Comparison of ENCODE assay signal across 8 mouse cellular contexts in the genomic region with DNA sequence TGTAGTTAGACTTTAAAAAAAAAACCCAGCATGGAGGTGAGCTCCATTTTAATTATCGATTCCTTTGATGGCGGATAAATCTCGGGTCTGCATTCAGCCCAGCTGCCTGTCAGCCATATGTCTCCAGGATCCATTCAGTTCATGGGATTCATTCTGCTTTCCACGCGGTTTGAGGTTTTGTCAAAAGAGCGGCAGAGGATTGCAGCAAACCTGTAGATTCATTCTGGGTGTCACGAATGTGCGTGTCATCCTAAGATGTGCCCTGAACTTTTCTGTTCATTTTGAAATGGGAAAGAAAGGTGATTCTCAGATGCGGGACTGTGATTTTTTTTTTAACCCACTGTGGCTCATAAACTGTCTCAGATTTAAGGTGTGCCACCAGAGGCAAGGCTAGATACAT.
DNase-seq lines count a peak whose midpoint lies in the region; ATAC-seq lines count a peak whose summit lies in the region.

No protein-coding gene starts in this region.

- 44% methylated on average over 9 of the region's 9 CpGs for WGBS in heart, embryonic 12.5 days
- WGBS in heart, embryonic 16.5 days, result 35% methylated on average over 9 of the region's 9 CpGs
- 60% methylated on average over 9 of the region's 9 CpGs for WGBS in midbrain, embryonic 10.5 days

- H3K4me3 ChIP-seq in heart, embryonic 12.5 days, result peak overlapping the region; percentile 67
- H3K4me3 ChIP-seq in heart, embryonic 16.5 days (ENCODE audit: low read length), result peak overlapping the region; percentile 71
- peak overlapping the region; percentile 55 for H3K4me3 ChIP-seq in midbrain, embryonic 10.5 days

- H3K4me2 ChIP-seq in heart, embryonic 12.5 days, result peak overlapping the region; percentile 73
- peak overlapping the region; percentile 72 for H3K4me2 ChIP-seq in heart, embryonic 16.5 days (ENCODE audit: low read depth, low read length)

- peaks cover 4% of the 10 kb centered on the region; the same call in 1 of the 2 replicates for H3K9me3 ChIP-seq in heart, embryonic 12.5 days (replicated peaks)
- H3K9me3 ChIP-seq in heart, embryonic 16.5 days (replicated peaks; ENCODE audit: control insufficient read depth, low read length), result no peaks in the 10 kb centered on the region
- no peaks in the 10 kb centered on the region for H3K9me3 ChIP-seq in midbrain, embryonic 10.5 days (replicated peaks)

- H3K4me1 ChIP-seq in heart, embryonic 12.5 days (replicated peaks), result 0 out of 2 replicates have a peak, but pooled peaks cover 5% of the 10 kb centered on the region
- H3K4me1 ChIP-seq in heart, embryonic 16.5 days (ENCODE audit: control insufficient read depth, insufficient read depth, low read length), result peaks cover 10% of the 10 kb centered on the region; the same call in 1 of the 2 replicates
- peaks cover 47% of the 10 kb centered on the region for H3K4me1 ChIP-seq in midbrain, embryonic 10.5 days

- H3K9ac ChIP-seq in heart, embryonic 12.5 days, result peak overlapping the region; percentile 60
- peak overlapping the region; percentile 73 for H3K9ac ChIP-seq in heart, embryonic 16.5 days (ENCODE audit: low read length)

- no peaks in the 10 kb centered on the region for H3K27me3 ChIP-seq in heart, embryonic 12.5 days (replicated peaks)
- no peaks in the 10 kb centered on the region for H3K27me3 ChIP-seq in heart, embryonic 16.5 days (ENCODE audit: control insufficient read depth, insufficient read depth, low read length)
- no peaks in the 10 kb centered on the region for H3K27me3 ChIP-seq in midbrain, embryonic 10.5 days (ENCODE audit: low read depth, poor library complexity, severe bottlenecking)

- no peak for DNase-seq in heart, adult 8-10 months (ENCODE audit: low spot score)
- DNase-seq in brain, adult 2 months (ENCODE audit: low read depth, low spot score), result peak; percentile 58
- peak; percentile 17 for DNase-seq in midbrain, embryonic 10.5 days (ENCODE audit: low spot score)
- no peak for DNase-seq in adrenal gland, postnatal 4 days (ENCODE audit: low spot score in 2 of 2)
- DNase-seq in T-cell, adult 2 months (ENCODE audit: low spot score), result no peak
- DNase-seq in gastrocnemius, postnatal 25 days, result no peak

- H3K27ac ChIP-seq in heart, embryonic 12.5 days (ENCODE audit: poor library complexity, severe bottlenecking), result peak overlapping the region; percentile 80
- H3K27ac ChIP-seq in heart, embryonic 16.5 days (ENCODE audit: low read length), result peak overlapping the region; percentile 95
- H3K27ac ChIP-seq in midbrain, embryonic 10.5 days (replicated peaks), result peak overlapping the region; percentile 59; the same call in 1 of the 2 replicates

- no peak for ATAC-seq in heart, embryonic 12.5 days (ENCODE audit: insufficient number of reproducible peaks, low FRiP score)
- no peak for ATAC-seq in heart, embryonic 16.5 days (replicated peaks; ENCODE audit: extremely low read depth, insufficient read depth, low FRiP score)

- H3K36me3 ChIP-seq in heart, embryonic 12.5 days, result no peaks in the 10 kb centered on the region
- no peaks in the 10 kb centered on the region for H3K36me3 ChIP-seq in heart, embryonic 16.5 days (ENCODE audit: control insufficient read depth, insufficient read depth)
- H3K36me3 ChIP-seq in midbrain, embryonic 10.5 days, result no peaks in the 10 kb centered on the region

Comparison
In these comparisons a context has a peak if more than half of its experiments do, and no peak if none do; other contexts are left out.
1. DNase-seq: peak in brain, adult 2 months (single experiment) and midbrain, embryonic 10.5 days (single experiment); none in heart, adult 8-10 months (single experiment), adrenal gland, postnatal 4 days (0 of 2), T-cell, adult 2 months (single experiment) and gastrocnemius, postnatal 25 days (single experiment).
2. Peak in every context shown above with its lines, with median percentiles within 50 percentile points of each other: H3K27ac ChIP-seq and H3K4me3 ChIP-seq.